Mouse (Mus musculus) midbrain, embryonic 15.5 days (tissue): ENCODE data around the gene Tagap1. TPM values are rescaled to one million over a fixed set of nuclear protein-coding genes. Genes with fewer than 3 reads are reported as not detected.
A peak's percentile ranks its signal among the peaks of the same experiment; 100 is the strongest.
"Not testable (repeated sequence)": the region's sequence is repeated elsewhere in the genome, so short reads cannot be mapped to it uniquely, and the experiment has no call there.

Source experiments
- ATAC-seq: fragments of 200-750 bp; cut with Nextera tagmentation; replicated peaks from 2 replicates; pipeline ENCODE4 v1.8.0; 2017; ENCODE audit warnings: moderate TSS enrichment
- H3K27ac ChIP-seq: fragments of 300-500 bp; sonication (generic); 2 replicates; pipeline ENCODE4 v1.5.1; 2015; ENCODE audit warnings: mild to moderate bottlenecking, inconsistent platforms
- H3K27me3 ChIP-seq: fragments of 300-500 bp; sonication (generic); replicated peaks from 2 replicates; pipeline ENCODE4 v1.6.1; 2015; ENCODE audit warnings: inconsistent platforms
- H3K36me3 ChIP-seq: fragments of 300-500 bp; sonication (generic); replicated peaks from 2 replicates; pipeline ENCODE4 v1.6.1; 2015; ENCODE audit warnings: inconsistent platforms
- H3K4me1 ChIP-seq: fragments of 300-500 bp; sonication (generic); 2 replicates; pipeline ENCODE4 v1.6.1; 2015; ENCODE audit warnings: inconsistent platforms
- H3K4me2 ChIP-seq: fragments of 300-500 bp; sonication (generic); 2 replicates; pipeline ENCODE4 v1.6.1; 2015; ENCODE audit warnings: inconsistent platforms, mild to moderate bottlenecking, moderate library complexity
- H3K4me3 ChIP-seq: fragments of 300-500 bp; sonication (generic); 2 replicates; pipeline ENCODE4 v1.5.1; 2015; ENCODE audit warnings: mild to moderate bottlenecking, inconsistent platforms
- H3K9ac ChIP-seq: fragments of 300-500 bp; sonication (generic); 2 replicates; pipeline ENCODE4 v1.6.1; 2015; ENCODE audit warnings: mild to moderate bottlenecking, inconsistent platforms
- H3K9me3 ChIP-seq: fragments of 300-500 bp; sonication (generic); 2 replicates; pipeline ENCODE4 v1.6.1; 2016; ENCODE audit warnings: inconsistent platforms
- WGBS: fragments of 180-500 bp; shearing (Covaris S2); methylation state at CpG from one replicate; pipeline ENCODE4 v1.1.7; 2015; ENCODE audit warnings: mixed read lengths; 5-methylcytosine and 5-hydroxymethylcytosine counted together
- polyA plus RNA-seq: library from polyadenylated mRNA; unstranded; fragments of >200 nt; fragmentation: Nextera tagmentation; extraction: Ambion mirVana; gene quantifications from 2 replicates; pipeline ENCODE4 v1.2.1, GENCODE M21; 2015

Gene Tagap1
- polyA plus RNA-seq, 1 experiment from 2014 or later: 56.3 TPM

- H3K9me3 ChIP-seq, H3K36me3 ChIP-seq, H3K27ac ChIP-seq, H3K4me1 ChIP-seq, H3K27me3 ChIP-seq: not testable (repeated sequence)
- H3K4me2 ChIP-seq: peak within 1 kb of the TSS; percentile 69
- peak within 1 kb of the TSS; percentile 50 for H3K9ac ChIP-seq
- peak within 1 kb of the TSS; percentile 50 for H3K4me3 ChIP-seq
- peak; percentile 97 for ATAC-seq
- 1% methylated on average over 55 of the region's 68 CpGs for WGBS
Measured at GRCm38 (mm10) chr17:6978287-6979248, 17.6 kb upstream of the Tagap1 start, which contains the start of gene Gm49721. Gm49721 (plus strand) TSS chr17:6978904.

GRCm38 (mm10) chr17:6974985-6975384, 14.0 kb upstream of the Tagap1 start:
- ATAC-seq, H3K4me1 ChIP-seq, H3K36me3 ChIP-seq, H3K27ac ChIP-seq, H3K27me3 ChIP-seq, H3K9me3 ChIP-seq, H3K9ac ChIP-seq, H3K4me2 ChIP-seq, H3K4me3 ChIP-seq: not testable (repeated sequence)
- WGBS: 73% methylated on average over 3 of the region's 3 CpGs

GRCm38 (mm10) chr17:6972836-6973396, 12.0 kb upstream of the Tagap1 start:
- WGBS: 53% methylated on average over 4 of the region's 4 CpGs

GRCm38 (mm10) chr17:6971238-6971637, 10.3 kb upstream of the Tagap1 start:
- not testable (repeated sequence) for H3K9ac ChIP-seq, H3K27me3 ChIP-seq, H3K36me3 ChIP-seq, H3K9me3 ChIP-seq, H3K27ac ChIP-seq, H3K4me1 ChIP-seq, H3K4me3 ChIP-seq, ATAC-seq, H3K4me2 ChIP-seq
- WGBS: 83% methylated on average over 8 of the region's 8 CpGs

More at GRCm38 (mm10) chr17:6972836-6973396, 12.0 kb upstream of the Tagap1 start:
- H3K4me1 ChIP-seq, H3K4me3 ChIP-seq, H3K27me3 ChIP-seq, ATAC-seq, H3K27ac ChIP-seq, H3K9me3 ChIP-seq, H3K9ac ChIP-seq, H3K36me3 ChIP-seq, H3K4me2 ChIP-seq: not testable (repeated sequence)

GRCm38 (mm10) chr17:6970334-6970733, 9.4 kb upstream of the Tagap1 start, which contains the start of gene Rnaset2b:
Rnaset2b (plus strand) TSS chr17:6970634.
- not testable (repeated sequence) for H3K27me3 ChIP-seq, H3K36me3 ChIP-seq, H3K4me3 ChIP-seq, H3K4me1 ChIP-seq, H3K27ac ChIP-seq, H3K4me2 ChIP-seq, H3K9ac ChIP-seq, H3K9me3 ChIP-seq, ATAC-seq
- WGBS: 100% methylated on average over 1 of the region's 8 CpGs

- not testable (repeated sequence) for H3K4me2 ChIP-seq, ATAC-seq, H3K27ac ChIP-seq, H3K27me3 ChIP-seq, H3K9me3 ChIP-seq, H3K4me3 ChIP-seq, H3K36me3 ChIP-seq, H3K9ac ChIP-seq, H3K4me1 ChIP-seq
- WGBS: 50% methylated on average over 1 of the region's 1 CpGs
Measured at GRCm38 (mm10) chr17:6967673-6968072, 6.7 kb upstream of the Tagap1 start.

- 17% methylated on average over 6 of the region's 6 CpGs for WGBS
- H3K36me3 ChIP-seq, H3K27ac ChIP-seq, H3K4me3 ChIP-seq, ATAC-seq, H3K9me3 ChIP-seq, H3K4me1 ChIP-seq, H3K9ac ChIP-seq, H3K4me2 ChIP-seq, H3K27me3 ChIP-seq: not testable (repeated sequence)
Measured at GRCm38 (mm10) chr17:6965364-6965763, 4.4 kb upstream of the Tagap1 start.

GRCm38 (mm10) chr17:6962936-6963335, 2.0 kb upstream of the Tagap1 start:
- H3K9me3 ChIP-seq, H3K4me1 ChIP-seq, H3K27ac ChIP-seq, ATAC-seq, H3K27me3 ChIP-seq, H3K9ac ChIP-seq, H3K4me3 ChIP-seq, H3K36me3 ChIP-seq, H3K4me2 ChIP-seq: not testable (repeated sequence)
- WGBS: 72% methylated on average over 4 of the region's 4 CpGs

- not testable (repeated sequence) for H3K36me3 ChIP-seq, H3K27ac ChIP-seq, ATAC-seq, H3K4me2 ChIP-seq, H3K9ac ChIP-seq, H3K9me3 ChIP-seq, H3K27me3 ChIP-seq, H3K4me1 ChIP-seq, H3K4me3 ChIP-seq
- WGBS: 87% methylated on average over 4 of the region's 6 CpGs
Measured at GRCm38 (mm10) chr17:6962339-6962738, 1.4 kb upstream of the Tagap1 start.

- not testable (repeated sequence) for H3K27me3 ChIP-seq, H3K9ac ChIP-seq, H3K9me3 ChIP-seq, H3K36me3 ChIP-seq, H3K4me1 ChIP-seq
- Histone ChIP-seq H3K4me3 (peak overlapping the region; percentile 50), H3K4me2 (peak overlapping the region; percentile 45), H3K27ac (0 out of 2 replicates have a peak overlapping the region, but pooled peaks have one; percentile 58)
- 1% methylated on average over 18 of the region's 48 CpGs for WGBS
- peak; percentile 97 for ATAC-seq
Measured at GRCm38 (mm10) chr17:6961181-6962000, 435 bp upstream of the Tagap1 start.

- Histone ChIP-seq H3K4me3 (peak overlapping the region; percentile 50), H3K4me2 (peak overlapping the region; percentile 45)
- H3K27me3 ChIP-seq, H3K36me3 ChIP-seq, H3K4me1 ChIP-seq, H3K9me3 ChIP-seq, ATAC-seq, H3K9ac ChIP-seq, H3K27ac ChIP-seq: not testable (repeated sequence)
- WGBS: under 1% methylated on average over 12 of the region's 12 CpGs
Measured at GRCm38 (mm10) chr17:6960349-6960748, 607 bp downstream of the Tagap1 start.
